8 mouse cellular contexts compared by ENCODE assay signal in the genomic region with DNA sequence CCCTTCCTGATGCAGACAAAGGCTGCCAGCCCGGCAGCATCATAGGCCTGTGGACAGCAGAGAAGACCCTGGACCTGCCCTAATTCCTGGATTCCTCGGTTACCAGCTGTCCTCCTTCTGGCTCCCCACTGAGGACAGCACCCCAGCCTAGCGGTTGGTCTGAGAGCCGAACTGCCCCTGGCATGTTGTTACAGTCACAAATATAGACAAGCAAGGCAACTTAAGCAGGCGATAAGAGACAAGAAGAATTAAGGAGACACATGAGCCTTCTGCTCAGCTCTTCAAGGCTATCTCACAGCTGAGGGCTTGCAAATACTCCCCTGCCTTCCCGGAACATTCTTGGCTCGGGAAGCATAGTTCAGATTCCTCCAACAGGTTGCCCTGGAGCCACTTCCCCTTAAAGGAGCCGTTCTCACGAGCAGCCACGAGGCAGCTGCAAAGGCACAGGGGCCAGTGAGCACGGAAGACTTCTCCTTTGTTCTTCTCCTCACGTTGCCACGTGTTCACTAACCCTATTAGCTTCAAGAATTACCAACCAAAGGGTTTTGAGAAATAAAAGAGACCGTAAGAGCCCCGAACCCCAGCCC.
A peak's percentile ranks its signal among the peaks of the same experiment; 100 is the strongest.
DNase-seq lines count a peak whose midpoint lies in the region; ATAC-seq and TF ChIP-seq lines count a peak whose summit lies in the region.

No protein-coding gene starts in this region.

- POLR2A ChIA-PET in Patski (lab: Charles Lee): interaction anchor here (0.7 to 1.7 kb wide), 7 partner anchors 10 to 684 kb away, joined by 3 to 4 read pairs (median 4); partner anchors contain the start of gene Gas1

- H3K27me3 ChIP-seq in Patski: no peaks in the 10 kb centered on the region

- TF ChIP-seq CTCF in Patski (IDR thresholded peaks at IDR 0.05): no peak

- peak; percentile 89 for ATAC-seq in Patski

- DNase-seq in 3134 (ENCODE audit: extremely low read depth, insufficient read length, low spot score): peak; percentile 67
- DNase-seq in Patski (ENCODE audit: low read depth, low spot score): no peak
- peak; percentile 42 to 44 for DNase-seq in heart, adult 9 months (ENCODE audit: low spot score in 2 of 2)
- DNase-seq in kidney, adult 8-10 months: peak; percentile 51
- peak; percentile 67 for DNase-seq in lung, postnatal 25 days (ENCODE audit: low spot score)
- DNase-seq in cerebellum, adult 9-11 months: no peak
- DNase-seq in layer of hippocampus, postnatal 10 days (ENCODE audit: low spot score in 2 of 2): no peak
- no peak for DNase-seq in layer of hippocampus, adult 8-10 months (ENCODE audit: low spot score in 2 of 2)

- in situ Hi-C loops in Patski (cut with MboI; ENCODE audit: low pct_unique_long_range_greater_than_20kb): loop anchor here (10.0 to 25.0 kb wide), 2 partner anchors 160 to 393 kb away; no protein-coding TSS in a partner anchor

- CTCF ChIA-PET in Patski (lab: Charles Lee): interaction anchor here (0.9 to 1.3 kb wide), 2 partner anchors 11 to 614 kb away, joined by 3 read pairs; no protein-coding TSS in a partner anchor

Comparison
In these comparisons a context has a peak if more than half of its experiments do, and no peak if none do; other contexts are left out.
1. DNase-seq: peak in 3134 (single experiment), heart, adult 9 months (2 of 2), kidney, adult 8-10 months (2 of 2) and lung, postnatal 25 days (single experiment); none in Patski (single experiment), cerebellum, adult 9-11 months (single experiment), layer of hippocampus, postnatal 10 days (0 of 2) and layer of hippocampus, adult 8-10 months (0 of 2).